Mouse (Mus musculus) ES-E14 (cell line): ENCODE measurements around the gene Vps37b. TPM values are rescaled to one million over a fixed set of nuclear protein-coding genes. Genes with fewer than 3 reads are reported as not detected.
"Not testable (repeated sequence)": the region's sequence is repeated elsewhere in the genome, so short reads cannot be mapped to it uniquely, and the experiment has no call there.

Source experiments
- DNase-seq: peaks from one replicate; pipeline ENCODE4 v3.0.0-alpha.2; 2013; ENCODE audit warnings: low read depth, low spot score
- H3K27ac ChIP-seq: 2 replicates; pipeline ENCODE4 v1.5.1; 2012; ENCODE audit warnings: low read depth, mild to moderate bottlenecking, low read length, moderate library complexity, mixed read lengths; ENCODE audit not compliant: poor library complexity, insufficient read depth, severe bottlenecking
- H3K36me3 ChIP-seq: 2 replicates; pipeline ENCODE4 v1.6.1; 2012; ENCODE audit warnings: mild to moderate bottlenecking, low read length, moderate library complexity, mixed read lengths; ENCODE audit not compliant: control insufficient read depth, poor library complexity, insufficient read depth, severe bottlenecking
- H3K4me1 ChIP-seq, 2 experiments: fragments of 150-350 bp in 1 of 2; sonication (generic) in 1 of 2; 2 replicates each; pipeline ENCODE4 v1.6.1; 2012; ENCODE audit warnings: low read length in 2 of 2, mild to moderate bottlenecking in 1 of 2, mixed read lengths in 1 of 2; ENCODE audit not compliant: control insufficient read depth in 2 of 2, insufficient read depth in 2 of 2, poor library complexity in 1 of 2
- H3K4me3 ChIP-seq, 2 experiments: fragments of 150-350 bp in 1 of 2; sonication (generic) in 1 of 2; 2 replicates each; pipeline ENCODE4 v1.5.1; 2012; ENCODE audit warnings: low read length in 2 of 2, low read depth in 1 of 2, mild to moderate bottlenecking in 1 of 2, mixed read lengths in 1 of 2; ENCODE audit not compliant: insufficient read depth in 1 of 2, poor library complexity in 1 of 2, severe bottlenecking in 1 of 2
- H3K9ac ChIP-seq: 2 replicates; pipeline ENCODE4 v1.6.1; 2012; ENCODE audit warnings: low read depth, mild to moderate bottlenecking, low read length, mixed read lengths; ENCODE audit not compliant: poor library complexity, insufficient read depth, severe bottlenecking
- H3K9me3 ChIP-seq: fragments of 150-350 bp; sonication (generic); 2 replicates; pipeline ENCODE4 v1.6.1; 2012; ENCODE audit warnings: low read depth, mild to moderate bottlenecking, low read length; ENCODE audit not compliant: control insufficient read depth, insufficient read depth
- CHD2 ChIP-seq: IDR thresholded peaks from 2 replicates; pipeline ENCODE4 v1.6.1; 2014; ENCODE audit warnings: mild to moderate bottlenecking, low read depth, low read length, inconsistent platforms
- HCFC1 ChIP-seq: IDR thresholded peaks from 2 replicates; pipeline ENCODE4 v1.6.1; 2012; ENCODE audit warnings: low read length, inconsistent platforms, borderline replicate concordance; ENCODE audit not compliant: insufficient read depth
- MAFK ChIP-seq: IDR thresholded peaks from 2 replicates; pipeline ENCODE4 v1.6.1; 2014; ENCODE audit warnings: mild to moderate bottlenecking, low read depth, low read length, inconsistent platforms; ENCODE audit not compliant: insufficient read depth
- ZC3H11A ChIP-seq: IDR thresholded peaks from 2 replicates; pipeline ENCODE4 v1.6.1; 2012; ENCODE audit warnings: low read depth, mild to moderate bottlenecking, inconsistent platforms, low read length, borderline replicate concordance
- ZNF384 ChIP-seq: IDR thresholded peaks from 2 replicates; pipeline ENCODE4 v1.6.1; 2012; ENCODE audit warnings: low read depth, low read length, inconsistent platforms
- in situ Hi-C, 2 experiments: fragments of 600-800 bp; cut with MboI; formaldehyde crosslinking; loops; one replicate each; pipeline ENCODE4 v1.15.1; 2025; ENCODE audit warnings: low sequenced_read_pairs in 2 of 2, inconsistent platforms in 1 of 2; ENCODE audit not compliant: unreplicated experiment in 2 of 2
- total RNA-seq: library from RNA; depleted of rRNA; stranded (reverse); fragments of 300-350 nt; gene quantifications from 2 replicates; pipeline ENCODE4 v1.2.3, GENCODE M21; 2012

Vps37b gene
- total RNA-seq, 1 experiment: 7.7 TPM

DNA sequence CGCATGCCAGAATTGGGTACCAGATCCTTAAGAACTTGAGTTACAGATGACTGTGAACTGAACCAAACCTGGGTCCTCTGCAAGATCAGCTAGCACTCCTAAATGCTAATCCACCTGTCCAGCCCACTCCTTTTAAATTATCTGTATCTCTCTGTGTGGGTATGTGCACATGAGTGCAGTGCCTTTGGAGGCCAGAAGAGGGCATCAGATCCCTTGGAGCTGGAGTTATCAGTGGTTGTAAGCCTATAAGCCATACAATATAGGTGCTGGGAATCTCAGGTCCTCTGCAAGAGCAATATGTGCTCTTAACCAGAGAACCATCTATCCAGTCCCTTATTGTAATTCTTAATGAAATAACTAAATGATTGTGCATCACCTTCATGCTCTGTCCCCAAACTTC, 24.1 kb upstream of the Vps37b start:
- in situ Hi-C loops: no loop called here
- H3K36me3 ChIP-seq: no peaks in the 10 kb centered on the region
- no peak overlapping the region for H3K27ac ChIP-seq
- no peak for DNase-seq
- no peaks in the 10 kb centered on the region for H3K9me3 ChIP-seq
- H3K4me1 ChIP-seq: peaks cover 0 to 11% of the 10 kb centered on the region in 2 experiments; a peak in 2 of 4 replicates
- TF ChIP-seq ZC3H11A: no peak
- no peak for TF ChIP-seq HCFC1
- no peak for TF ChIP-seq ZNF384
- no peak overlapping the region for H3K9ac ChIP-seq
- H3K4me3 ChIP-seq: no peak overlapping the region

- H3K36me3 ChIP-seq, DNase-seq, H3K9ac ChIP-seq, H3K27ac ChIP-seq, H3K9me3 ChIP-seq, H3K4me3 ChIP-seq, in situ Hi-C loops: not testable (repeated sequence)
- peaks cover 0 to 15% of the 10 kb centered on the region in 2 experiments; a peak in 2 of 4 replicates for H3K4me1 ChIP-seq
These were observed 20.6 kb upstream of the Vps37b start for GRCm38 (mm10) chr5:124052641-124053040.

- Histone ChIP-seq H3K4me1 (peaks cover 0 to 18% of the 10 kb centered on the region in 2 experiments; a peak in 3 of 4 replicates), H3K27ac (no peak overlapping the region), H3K4me3 (no peak overlapping the region), H3K9me3 (no peaks in the 10 kb centered on the region), H3K36me3 (no peaks in the 10 kb centered on the region), H3K9ac (no peak overlapping the region)
- TF ChIP-seq ZC3H11A (no peak), MAFK (peak; percentile 43; the same call in 1 of the 2 replicates)
- in situ Hi-C loops: no loop called here
- DNase-seq: no peak
These were observed 19.9 kb upstream of the Vps37b start for GRCm38 (mm10) chr5:124051899-124052491.

- in situ Hi-C loops: no loop called here
- no peak overlapping the region for H3K9ac ChIP-seq
- no peak for TF ChIP-seq HCFC1
- no peak for TF ChIP-seq CHD2
- TF ChIP-seq ZC3H11A: no peak
- TF ChIP-seq ZNF384: no peak
- no peak for TF ChIP-seq MAFK
- no peak overlapping the region for H3K4me3 ChIP-seq
- DNase-seq: no peak
- H3K36me3 ChIP-seq: no peaks in the 10 kb centered on the region
- peaks cover 0 to 20% of the 10 kb centered on the region in 2 experiments; a peak in 3 of 4 replicates for H3K4me1 ChIP-seq
- H3K9me3 ChIP-seq: no peaks in the 10 kb centered on the region
- no peak overlapping the region for H3K27ac ChIP-seq
These were observed 18.3 kb upstream of the Vps37b start for GRCm38 (mm10) chr5:124050095-124051050.
